Mouse (Mus musculus) testis, adult 2 months (tissue): ENCODE measurements around the gene Lrp8. TPM values are rescaled to one million over a fixed set of nuclear protein-coding genes. Genes with fewer than 3 reads are reported as not detected.

ENCODE experiments used
- H3K27ac ChIP-seq: fragments of 200-500 bp; 2 replicates; pipeline ENCODE4 v1.5.1; 2012; ENCODE audit warnings: low read depth, low read length; ENCODE audit not compliant: control insufficient read depth, insufficient read depth
- H3K27me3 ChIP-seq: fragments of 200-500 bp; 2 replicates; pipeline ENCODE4 v1.6.1; 2012; ENCODE audit warnings: mild to moderate bottlenecking, low read length, moderate library complexity; ENCODE audit not compliant: control insufficient read depth, insufficient read depth
- H3K36me3 ChIP-seq: fragments of 200-500 bp; 2 replicates; pipeline ENCODE4 v1.6.1; 2012; ENCODE audit warnings: mild to moderate bottlenecking, low read length; ENCODE audit not compliant: control insufficient read depth, insufficient read depth
- H3K4me1 ChIP-seq: fragments of 200-500 bp; 2 replicates; pipeline ENCODE4 v1.6.1; 2012; ENCODE audit warnings: low read length; ENCODE audit not compliant: control insufficient read depth, insufficient read depth
- H3K4me3 ChIP-seq: fragments of 200-500 bp; 2 replicates; pipeline ENCODE4 v1.5.1; 2012; ENCODE audit warnings: low read depth, mild to moderate bottlenecking, low read length, moderate library complexity, mixed read lengths; ENCODE audit not compliant: control insufficient read depth
- CTCF ChIP-seq: fragments of 200-500 bp; IDR thresholded peaks from 2 replicates; pipeline ENCODE4 v1.5.1; 2012; ENCODE audit warnings: low read depth, mild to moderate bottlenecking, inconsistent platforms, low read length, moderate library complexity; ENCODE audit not compliant: control insufficient read depth, insufficient read depth, insufficient replicate concordance
- POLR2A ChIP-seq: fragments of 200-500 bp; IDR thresholded peaks from 2 replicates; pipeline ENCODE4 v1.6.1; 2012; ENCODE audit warnings: low read depth, mild to moderate bottlenecking, inconsistent platforms, low read length, moderate library complexity; ENCODE audit not compliant: control insufficient read depth
- polyA plus RNA-seq: library from polyadenylated mRNA; depleted of rRNA; stranded (reverse); fragments of >200 nt; gene quantifications from 2 replicates; pipeline ENCODE4 v1.2.3, GENCODE M21; 2012; rRNA removed

The Lrp8 gene
- polyA plus RNA-seq, 1 experiment, result 87.5 TPM

DNA sequence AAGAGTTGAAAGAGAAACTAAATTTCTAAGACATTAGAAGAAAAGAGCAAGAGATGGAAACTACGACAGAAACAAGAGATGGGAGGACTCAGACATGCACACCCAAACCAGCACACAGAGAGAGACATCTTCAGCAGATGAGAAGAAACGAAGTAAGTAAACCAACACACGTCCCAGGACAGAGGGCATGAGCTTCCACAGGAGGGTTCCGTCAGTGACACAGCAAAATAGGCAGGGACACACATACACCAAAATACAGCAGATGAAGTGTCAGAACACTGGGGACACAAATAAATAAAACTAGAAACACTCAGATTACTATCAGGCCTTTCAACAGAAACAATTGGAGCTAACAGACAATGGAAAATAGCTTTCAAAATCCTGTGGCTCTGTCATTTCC lies 108.0 kb downstream of the Lrp8 start:
- no peak overlapping the region for H3K4me3 ChIP-seq
- H3K27ac ChIP-seq, result no peak overlapping the region
- peaks cover 5% of the 10 kb centered on the region; the same call in 1 of the 2 replicates for H3K36me3 ChIP-seq
- no peaks in the 10 kb centered on the region for H3K4me1 ChIP-seq
- TF ChIP-seq CTCF, result no peak
- no peak for TF ChIP-seq POLR2A
- H3K27me3 ChIP-seq, result no peaks in the 10 kb centered on the region

DNA sequence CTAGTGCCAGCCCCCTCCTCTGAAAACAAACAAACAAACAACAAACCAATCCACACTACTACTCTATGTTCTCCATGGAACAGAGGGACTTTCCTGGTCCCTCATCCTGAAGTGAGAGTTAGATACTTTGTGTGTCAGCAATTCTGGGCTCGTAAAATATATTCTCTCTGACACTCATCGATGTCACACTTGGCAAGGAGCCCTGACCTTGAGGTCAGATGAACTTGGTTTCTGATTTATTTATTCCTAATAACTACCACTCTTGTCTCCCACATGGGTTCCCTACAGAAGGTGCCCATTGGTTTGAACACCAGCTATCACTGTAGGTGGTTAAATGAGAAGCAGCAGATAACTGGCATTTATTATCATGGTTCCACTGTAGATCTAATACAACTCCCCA lies 118.3 kb downstream of the Lrp8 start:
- Histone ChIP-seq H3K27me3 (no peaks in the 10 kb centered on the region), H3K27ac (no peak overlapping the region), H3K4me1 (peaks cover 5% of the 10 kb centered on the region; the same call in 1 of the 2 replicates), H3K36me3 (peaks cover 1% of the 10 kb centered on the region; the same call in 1 of the 2 replicates), H3K4me3 (no peak overlapping the region)
- TF ChIP-seq CTCF (no peak), POLR2A (no peak)

DNA sequence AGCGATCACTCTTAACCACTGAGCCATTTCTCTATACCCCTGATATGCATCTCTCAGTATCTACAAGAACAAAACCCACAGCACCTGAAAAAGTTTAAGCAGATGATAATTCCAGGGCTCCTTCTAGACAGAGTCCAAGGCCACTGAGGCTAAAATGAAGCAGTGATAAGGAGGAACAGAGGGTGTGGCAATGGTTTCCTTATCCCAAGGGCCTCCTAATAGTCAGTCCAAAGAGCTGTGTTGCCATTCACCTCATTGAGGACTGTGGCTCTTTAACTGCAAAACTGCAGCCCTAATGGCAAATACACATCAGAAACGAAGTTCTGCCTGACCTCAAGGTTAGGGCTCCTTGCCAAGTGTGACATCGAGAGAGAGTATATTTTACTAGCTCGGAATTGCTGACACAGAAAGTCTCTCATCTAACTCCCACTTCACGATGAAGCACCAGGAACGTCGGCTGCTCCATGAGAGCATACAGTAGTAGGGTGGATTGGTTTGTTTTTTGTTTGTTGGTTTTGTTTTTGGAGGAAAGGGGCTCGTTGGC lies 119.2 kb downstream of the Lrp8 start:
- H3K36me3 ChIP-seq, result peaks cover 1% of the 10 kb centered on the region; the same call in 1 of the 2 replicates
- peaks cover 5% of the 10 kb centered on the region; the same call in 1 of the 2 replicates for H3K4me1 ChIP-seq
- no peaks in the 10 kb centered on the region for H3K27me3 ChIP-seq
- H3K27ac ChIP-seq, result no peak overlapping the region
- TF ChIP-seq POLR2A, result no peak
- TF ChIP-seq CTCF, result no peak
- H3K4me3 ChIP-seq, result no peak overlapping the region

DNA sequence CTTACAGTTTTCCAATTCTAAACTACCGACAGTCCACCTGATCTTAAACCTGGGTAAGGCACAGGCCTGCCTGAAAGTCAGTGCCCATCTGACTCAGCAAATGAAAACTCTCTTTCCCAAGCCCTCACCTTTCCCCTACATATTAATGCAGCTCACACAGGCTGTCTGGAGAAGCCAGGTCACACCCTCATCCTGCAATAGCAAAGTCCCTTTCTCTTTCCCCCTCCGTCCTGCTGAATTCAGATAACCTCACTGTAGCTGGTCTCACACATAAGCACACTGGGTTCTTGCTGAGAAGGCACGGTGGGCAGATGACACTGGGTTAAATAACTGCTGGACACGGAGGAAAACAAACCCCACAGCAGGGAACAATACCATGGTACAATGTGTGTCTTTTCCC lies 119.9 kb downstream of the Lrp8 start:
- TF ChIP-seq POLR2A (no peak), CTCF (no peak)
- no peaks in the 10 kb centered on the region for H3K27me3 ChIP-seq
- H3K4me1 ChIP-seq, result peaks cover 5% of the 10 kb centered on the region; the same call in 1 of the 2 replicates
- peak overlapping the region; percentile 66 for H3K27ac ChIP-seq
- H3K4me3 ChIP-seq, result peak overlapping the region; percentile 13; the same call in 1 of the 2 replicates
- peaks cover 1% of the 10 kb centered on the region; the same call in 1 of the 2 replicates for H3K36me3 ChIP-seq

DNA sequence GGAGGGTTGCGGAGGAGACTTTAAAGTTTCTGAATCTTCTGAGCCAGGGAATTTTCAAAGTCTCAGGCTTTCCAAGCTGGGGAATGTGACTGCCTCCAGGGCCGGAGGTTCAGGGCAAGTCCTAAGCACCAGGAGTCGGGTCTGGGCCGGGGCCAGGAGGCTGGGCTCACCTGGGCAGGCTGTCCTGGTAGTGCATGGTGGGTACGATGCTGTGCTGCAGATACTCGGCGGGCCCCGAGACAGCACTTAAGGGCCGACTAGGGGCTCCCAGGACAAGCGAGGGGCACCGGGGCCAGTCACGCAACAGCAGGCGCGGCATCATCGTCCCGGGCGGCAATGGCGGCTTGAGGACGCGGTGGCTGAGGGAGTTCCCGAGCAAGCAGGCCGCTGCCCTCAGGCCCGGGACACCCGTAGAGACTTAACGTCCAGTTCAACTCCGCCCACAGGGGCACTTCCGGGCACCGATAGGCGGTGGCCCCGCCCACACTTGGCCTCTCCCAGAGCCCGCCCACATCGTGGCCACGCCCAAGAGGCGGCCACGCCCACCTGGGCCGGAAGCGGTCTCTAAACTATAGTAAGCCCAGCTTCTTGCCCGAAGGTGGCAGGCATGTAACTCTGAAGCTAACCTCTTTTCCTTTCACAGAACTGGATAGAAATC lies 121.2 kb downstream of the Lrp8 start, which contains the start of gene Cpt2:
TSS of gene Cpt2 (minus strand) at position 466 of the 658 bp plus-strand sequence.
- H3K4me1 ChIP-seq, result peaks cover 5% of the 10 kb centered on the region; the same call in 1 of the 2 replicates
- 0 out of 2 replicates have a peak, but pooled peaks have one; percentile 8 for TF ChIP-seq CTCF
- peak; percentile 97 for TF ChIP-seq POLR2A
- H3K36me3 ChIP-seq, result peaks cover 1% of the 10 kb centered on the region; the same call in 1 of the 2 replicates
- peak within 1 kb of the TSS; percentile 97 for H3K4me3 ChIP-seq
- peak within 1 kb of the TSS; percentile 97 for H3K27ac ChIP-seq
- H3K27me3 ChIP-seq, result no peaks in the 10 kb centered on the region

DNA sequence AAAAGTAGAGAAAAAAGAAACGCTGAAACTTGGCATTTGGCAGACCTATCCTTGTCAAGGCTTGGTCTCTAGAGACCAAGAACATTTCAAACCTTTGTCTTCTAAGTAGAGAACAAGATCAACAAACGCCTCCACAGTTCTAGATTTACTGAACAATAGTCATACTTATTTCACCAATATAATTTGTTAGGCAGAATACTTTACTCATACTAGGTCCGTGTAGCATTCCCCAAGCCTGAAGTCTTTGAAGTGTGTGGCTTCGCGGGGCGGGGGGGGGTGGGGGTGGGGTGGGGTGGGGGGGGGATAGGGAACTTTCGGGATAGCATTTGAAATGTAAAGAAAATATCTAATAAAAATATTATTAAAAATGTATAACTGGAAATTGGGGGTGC lies 121.7 kb downstream of the Lrp8 start:
- Histone ChIP-seq H3K4me1 (peaks cover 5% of the 10 kb centered on the region; the same call in 1 of the 2 replicates), H3K27me3 (no peaks in the 10 kb centered on the region), H3K36me3 (peaks cover 1% of the 10 kb centered on the region; the same call in 1 of the 2 replicates), H3K4me3 (peak overlapping the region; percentile 97), H3K27ac (peak overlapping the region; percentile 34; the same call in 1 of the 2 replicates)
- no peak for TF ChIP-seq CTCF
- TF ChIP-seq POLR2A, result no peak

Other genes starting within 250 kb of the Lrp8 start
- 921 and 1,095 TPM in 2 replicates for gene Dmrtb1, start 118.0 kb upstream of the Lrp8 start, polyA plus RNA-seq
- 27.1 and 28.4 TPM in 2 replicates for gene Magoh, start 77.5 kb downstream of the Lrp8 start, polyA plus RNA-seq
- gene 0610037L13Rik, start 87.6 kb downstream of the Lrp8 start, polyA plus RNA-seq, result 63.4 and 77.6 TPM in 2 replicates
- gene Cpt2, start 121.3 kb downstream of the Lrp8 start, polyA plus RNA-seq, result 44.1 and 52.1 TPM in 2 replicates
- 2.2 and 2.9 TPM in 2 replicates for gene Slc1a7, start 166.1 kb downstream of the Lrp8 start, polyA plus RNA-seq